In genomic region chr6:99008565-99008964, GRCm38 (mm10) we compare ENCODE assay signal across 14 mouse cellular contexts.
DNase-seq lines count a peak whose midpoint lies in the region; TF ChIP-seq lines count a peak whose summit lies in the region.
"Had no signal": no experiment of that assay in that cellular context is flagged by ENCODE, and none has a peak within 500 bp of the region (broad histone marks: within the 10 kb centered on the region; RNA-seq: fewer than 3 reads in every experiment).

No protein-coding gene starts in this region.

- TF ChIP-seq CTCF in lung, adult 2 months (IDR thresholded peaks at IDR 0.05; ENCODE audit: insufficient read depth, low read length), result peak; percentile 40; the same call in 1 of the 2 replicates

- no peak overlapping the region for H3K4me3 ChIP-seq in lung, adult 2 months (replicated peaks; ENCODE audit: extremely low read depth, low read depth, low read length)
- H3K4me3 ChIP-seq: heart, embryonic 10.5 days; hindbrain, embryonic 12.5 days; limb, embryonic 15.5 days had no signal

- 100% methylated on average over 1 of the region's 1 CpGs for WGBS in lung, adult 2 months

- peaks cover 25% of the 10 kb centered on the region for H3K4me1 ChIP-seq in lung, adult 2 months (ENCODE audit: control insufficient read depth, insufficient read depth, low read length)

- no peak for TF ChIP-seq POLR2A in lung, adult 2 months (IDR thresholded peaks at IDR 0.05; ENCODE audit: borderline replicate concordance, extremely low read depth, low read depth, low read length)

- DNase-seq in heart, adult 11 months, result peak; percentile 86
- no peak for DNase-seq in heart, adult 9 months (ENCODE audit: low spot score in 2 of 2)
- no peak for DNase-seq in lung, adult 2 months
- DNase-seq in lung, postnatal 25 days (ENCODE audit: low spot score), result no peak
- DNase-seq in ES-CJ7 (ENCODE audit: low read depth, low spot score) (peak; percentile 67), adipocyte (ENCODE audit: low spot score) (no peak)
- peak; percentile 54 for DNase-seq in induced T-regulatory cell, adult 2 months (ENCODE audit: low read depth)
- no peak for DNase-seq in kidney, adult 9 months
- DNase-seq: kidney, postnatal 10 days; layer of hippocampus, postnatal 36 days; right cerebral cortex, postnatal 4 days had no signal

Comparison
In these comparisons a context has a peak if more than half of its experiments do, and no peak if none do; other contexts are left out.
1. DNase-seq: peak in heart, adult 11 months (single experiment), ES-CJ7 (single experiment) and induced T-regulatory cell, adult 2 months (single experiment); none in heart, adult 9 months (0 of 2), lung, adult 2 months (single experiment), lung, postnatal 25 days (single experiment), kidney, adult 9 months (single experiment) and adipocyte (single experiment).